Mouse (Mus musculus): ENCODE data around the gene Golgb1.
"Not testable (repeated sequence)": the region's sequence is repeated elsewhere in the genome, so short reads cannot be mapped to it uniquely, and the experiment has no call there.

Gene Golgb1

GRCm38 (mm10) chr16:36874583-36875275 is at the start of gene Golgb1, which contains the start of gene Eaf2:
Gene Golgb1, plus strand, starts transcription at chr16:36875140.
Gene Eaf2, minus strand, starts transcription at chr16:36875003.
- peak; percentile 91 to 97 for DNase-seq

GRCm38 (mm10) chr16:36827611-36828053 is 47.3 kb upstream of the Golgb1 start:
- DNase-seq, result no peak

GRCm38 (mm10) chr16:36828054-36828786 is 46.7 kb upstream of the Golgb1 start, which contains the start of gene Iqcb1:
Gene Iqcb1, plus strand, starts transcription at chr16:36828385.
- DNase-seq, result peak; percentile 85 to 93

- no peak for DNase-seq
Observed at GRCm38 (mm10) chr16:36828820-36829219, 46.1 kb upstream of the Golgb1 start.

GRCm38 (mm10) chr16:36846894-36847293 is 28.0 kb upstream of the Golgb1 start:
- DNase-seq, result not testable (repeated sequence)

- DNase-seq, result no peak
Observed at GRCm38 (mm10) chr16:36851202-36851601, 23.7 kb upstream of the Golgb1 start.

GRCm38 (mm10) chr16:36863585-36863984 is 11.4 kb upstream of the Golgb1 start:
- no peak for DNase-seq

- DNase-seq, result no peak
Observed at GRCm38 (mm10) chr16:36869442-36869841, 5.5 kb upstream of the Golgb1 start.

- DNase-seq, result peak in 1 of 2 experiments; percentile 79
Observed at GRCm38 (mm10) chr16:36875276-36875851, 424 bp downstream of the Golgb1 start.

- no peak for DNase-seq
Observed at GRCm38 (mm10) chr16:36877316-36877715, 2.4 kb downstream of the Golgb1 start.

GRCm38 (mm10) chr16:36882737-36883343 is 7.9 kb downstream of the Golgb1 start:
- peak; percentile 47 to 55 for DNase-seq

GRCm38 (mm10) chr16:36884881-36885280 is 9.9 kb downstream of the Golgb1 start:
- DNase-seq, result peak in 1 of 2 experiments; percentile 53

GRCm38 (mm10) chr16:36885912-36886311 is 11.0 kb downstream of the Golgb1 start:
- DNase-seq, result no peak

GRCm38 (mm10) chr16:36887546-36887945 is 12.6 kb downstream of the Golgb1 start:
- no peak for DNase-seq

GRCm38 (mm10) chr16:36890559-36890958 is 15.6 kb downstream of the Golgb1 start:
- no peak for DNase-seq

GRCm38 (mm10) chr16:36891415-36891814 is 16.5 kb downstream of the Golgb1 start:
- DNase-seq, result no peak

GRCm38 (mm10) chr16:36893317-36893716 is 18.4 kb downstream of the Golgb1 start:
- DNase-seq, result no peak

GRCm38 (mm10) chr16:36896712-36897111 is 21.8 kb downstream of the Golgb1 start:
- DNase-seq, result no peak

- no peak for DNase-seq
Observed at GRCm38 (mm10) chr16:36903156-36903555, 28.2 kb downstream of the Golgb1 start.

GRCm38 (mm10) chr16:36911909-36912308 is 37.0 kb downstream of the Golgb1 start:
- DNase-seq, result no peak

- DNase-seq, result no peak
Observed at GRCm38 (mm10) chr16:36912311-36912710, 37.4 kb downstream of the Golgb1 start.

GRCm38 (mm10) chr16:36914195-36914594 is 39.3 kb downstream of the Golgb1 start:
- no peak for DNase-seq

- no peak for DNase-seq
Observed at GRCm38 (mm10) chr16:36918505-36918904, 43.6 kb downstream of the Golgb1 start.

Measured in cerebellum, postnatal 25 days (tissue).